Mouse (Mus musculus) liver, embryonic 13.5 days (tissue): ENCODE results near the gene Slc10a7. TPM values are rescaled to one million over a fixed set of nuclear protein-coding genes. Genes with fewer than 3 reads are reported as not detected.
A peak's percentile ranks its signal among the peaks of the same experiment; 100 is the strongest.

ENCODE experiments used
- ATAC-seq: fragments of 200-750 bp; cut with Nextera tagmentation; 2 replicates; pipeline ENCODE4 v1.8.0; 2017; ENCODE audit warnings: low read depth, mild to moderate bottlenecking, moderate number of reproducible peaks, moderate library complexity
- DNase-seq: peaks from one replicate; pipeline ENCODE4 v3.0.0; 2022
- H3K27ac ChIP-seq: fragments of 300-500 bp; sonication (generic); 2 replicates; pipeline ENCODE4 v1.5.1; 2015; ENCODE audit warnings: moderate library complexity, mild to moderate bottlenecking, inconsistent platforms
- H3K27me3 ChIP-seq: fragments of 300-500 bp; sonication (generic); 2 replicates; pipeline ENCODE4 v1.6.1; 2015; ENCODE audit warnings: mild to moderate bottlenecking, inconsistent platforms
- H3K36me3 ChIP-seq: fragments of 300-500 bp; sonication (generic); 2 replicates; pipeline ENCODE4 v1.6.1; 2015; ENCODE audit warnings: mild to moderate bottlenecking, inconsistent platforms
- H3K4me1 ChIP-seq: fragments of 300-500 bp; sonication (generic); replicated peaks from 2 replicates; pipeline ENCODE4 v1.6.1; 2015; ENCODE audit warnings: inconsistent platforms
- H3K4me2 ChIP-seq: fragments of 300-500 bp; sonication (generic); 2 replicates; pipeline ENCODE4 v1.6.1; 2015; ENCODE audit warnings: inconsistent platforms, mild to moderate bottlenecking, moderate library complexity
- H3K4me3 ChIP-seq: fragments of 300-500 bp; sonication (generic); replicated peaks from 2 replicates; pipeline ENCODE4 v1.5.1; 2015; ENCODE audit warnings: mild to moderate bottlenecking, inconsistent platforms
- H3K9ac ChIP-seq: fragments of 300-500 bp; sonication (generic); 2 replicates; pipeline ENCODE4 v1.6.1; 2015; ENCODE audit warnings: mild to moderate bottlenecking, inconsistent platforms
- H3K9me3 ChIP-seq: fragments of 300-500 bp; sonication (generic); replicated peaks from 2 replicates; pipeline ENCODE4 v1.6.1; 2016; ENCODE audit warnings: inconsistent platforms
- WGBS: fragments of 180-500 bp; shearing (Covaris S2); methylation state at CpG from one replicate; pipeline ENCODE4 v1.1.7; 2015; ENCODE audit not compliant: insufficient replicate concordance; 5-methylcytosine and 5-hydroxymethylcytosine counted together
- polyA plus RNA-seq: library from polyadenylated mRNA; unstranded; fragments of >200 nt; fragmentation: Nextera tagmentation; extraction: Ambion mirVana; gene quantifications from 2 replicates; pipeline ENCODE4 v1.2.1, GENCODE M21; 2015

The Slc10a7 gene
- polyA plus RNA-seq, 1 experiment from 2014 or later: 6.7 TPM

GRCm38 (mm10) chr8:78742453-78742852 is 233.3 kb downstream of the Slc10a7 start:
- Histone ChIP-seq H3K4me1 (no peaks in the 10 kb centered on the region), H3K36me3 (no peaks in the 10 kb centered on the region), H3K9me3 (no peaks in the 10 kb centered on the region), H3K9ac (no peak overlapping the region), H3K27ac (no peak overlapping the region), H3K4me3 (no peak overlapping the region), H3K27me3 (no peaks in the 10 kb centered on the region), H3K4me2 (no peak overlapping the region)
- DNase-seq (no peak), ATAC-seq (peak; percentile 57)
- WGBS: 45% methylated on average over 2 of the region's 2 CpGs

GRCm38 (mm10) chr8:78747052-78747451 is 237.9 kb downstream of the Slc10a7 start:
- Histone ChIP-seq H3K4me3 (no peak overlapping the region), H3K9ac (no peak overlapping the region), H3K27ac (no peak overlapping the region), H3K4me2 (no peak overlapping the region), H3K4me1 (no peaks in the 10 kb centered on the region), H3K9me3 (no peaks in the 10 kb centered on the region), H3K27me3 (no peaks in the 10 kb centered on the region), H3K36me3 (no peaks in the 10 kb centered on the region)
- no peak for DNase-seq
- no peak for ATAC-seq

GRCm38 (mm10) chr8:78748701-78749100 is 239.6 kb downstream of the Slc10a7 start:
- Histone ChIP-seq H3K36me3 (no peaks in the 10 kb centered on the region), H3K9ac (no peak overlapping the region), H3K4me3 (no peak overlapping the region), H3K27ac (no peak overlapping the region), H3K4me2 (no peak overlapping the region), H3K27me3 (no peaks in the 10 kb centered on the region), H3K9me3 (no peaks in the 10 kb centered on the region), H3K4me1 (no peaks in the 10 kb centered on the region)
- ATAC-seq: no peak
- 47% methylated on average over 4 of the region's 4 CpGs for WGBS
- DNase-seq: no peak

- DNase-seq (no peak), ATAC-seq (no peak)
- 60% methylated on average over 8 of the region's 8 CpGs for WGBS
- no peak overlapping the region for H3K27ac ChIP-seq
- H3K4me1 ChIP-seq: no peaks in the 10 kb centered on the region
- no peaks in the 10 kb centered on the region for H3K36me3 ChIP-seq
- H3K4me3 ChIP-seq: no peak overlapping the region
- no peaks in the 10 kb centered on the region for H3K27me3 ChIP-seq
- no peaks in the 10 kb centered on the region for H3K9me3 ChIP-seq
- no peak overlapping the region for H3K9ac ChIP-seq
- no peak overlapping the region for H3K4me2 ChIP-seq
These were observed 241.0 kb downstream of the Slc10a7 start for GRCm38 (mm10) chr8:78749861-78750825.

GRCm38 (mm10) chr8:78751151-78751550 is 242.0 kb downstream of the Slc10a7 start:
- ATAC-seq (no peak), DNase-seq (no peak)
- H3K27ac ChIP-seq: no peak overlapping the region
- H3K36me3 ChIP-seq: no peaks in the 10 kb centered on the region
- no peak overlapping the region for H3K9ac ChIP-seq
- no peaks in the 10 kb centered on the region for H3K4me1 ChIP-seq
- no peak overlapping the region for H3K4me3 ChIP-seq
- H3K27me3 ChIP-seq: no peaks in the 10 kb centered on the region
- no peak overlapping the region for H3K4me2 ChIP-seq
- no peaks in the 10 kb centered on the region for H3K9me3 ChIP-seq
- WGBS: 61% methylated on average over 6 of the region's 6 CpGs

GRCm38 (mm10) chr8:78754986-78755385 is 245.8 kb downstream of the Slc10a7 start:
- Histone ChIP-seq H3K27me3 (no peaks in the 10 kb centered on the region), H3K27ac (no peak overlapping the region), H3K4me3 (no peak overlapping the region), H3K9ac (no peak overlapping the region), H3K36me3 (no peaks in the 10 kb centered on the region), H3K4me2 (no peak overlapping the region), H3K4me1 (no peaks in the 10 kb centered on the region), H3K9me3 (no peaks in the 10 kb centered on the region)
- WGBS: 69% methylated on average over 4 of the region's 4 CpGs
- DNase-seq (no peak), ATAC-seq (no peak)

GRCm38 (mm10) chr8:78759139-78759538 is 250.0 kb downstream of the Slc10a7 start:
- H3K4me1 ChIP-seq: no peaks in the 10 kb centered on the region

GRCm38 (mm10) chr8:78764976-78765375 is 255.8 kb downstream of the Slc10a7 start:
- Histone ChIP-seq H3K4me1 (no peaks in the 10 kb centered on the region), H3K9me3 (no peaks in the 10 kb centered on the region), H3K9ac (no peak overlapping the region), H3K4me2 (no peak overlapping the region), H3K27me3 (no peaks in the 10 kb centered on the region), H3K27ac (no peak overlapping the region), H3K36me3 (no peaks in the 10 kb centered on the region), H3K4me3 (no peak overlapping the region)
- no peak for ATAC-seq
- no peak for DNase-seq

More at GRCm38 (mm10) chr8:78759139-78759538, 250.0 kb downstream of the Slc10a7 start:
- ATAC-seq (no peak), DNase-seq (no peak)
- H3K9ac ChIP-seq: no peak overlapping the region
- no peaks in the 10 kb centered on the region for H3K9me3 ChIP-seq
- H3K27ac ChIP-seq: no peak overlapping the region
- no peaks in the 10 kb centered on the region for H3K27me3 ChIP-seq
- no peaks in the 10 kb centered on the region for H3K36me3 ChIP-seq
- no peak overlapping the region for H3K4me2 ChIP-seq
- no peak overlapping the region for H3K4me3 ChIP-seq

GRCm38 (mm10) chr8:78765556-78765955 is 256.4 kb downstream of the Slc10a7 start:
- Histone ChIP-seq H3K4me1 (no peaks in the 10 kb centered on the region), H3K9me3 (no peaks in the 10 kb centered on the region), H3K4me2 (no peak overlapping the region), H3K36me3 (no peaks in the 10 kb centered on the region), H3K9ac (no peak overlapping the region), H3K27ac (no peak overlapping the region), H3K4me3 (no peak overlapping the region), H3K27me3 (no peaks in the 10 kb centered on the region)
- DNase-seq (no peak), ATAC-seq (no peak)
- 71% methylated on average over 1 of the region's 1 CpGs for WGBS

GRCm38 (mm10) chr8:78770584-78770983 is 261.4 kb downstream of the Slc10a7 start:
- H3K4me3 ChIP-seq: no peak overlapping the region
- DNase-seq (no peak), ATAC-seq (no peak)
- no peak overlapping the region for H3K27ac ChIP-seq
- H3K36me3 ChIP-seq: no peaks in the 10 kb centered on the region
- 73% methylated on average over 3 of the region's 3 CpGs for WGBS
- H3K9ac ChIP-seq: no peak overlapping the region
- no peaks in the 10 kb centered on the region for H3K9me3 ChIP-seq
- H3K4me2 ChIP-seq: no peak overlapping the region
- H3K4me1 ChIP-seq: no peaks in the 10 kb centered on the region
- no peaks in the 10 kb centered on the region for H3K27me3 ChIP-seq

GRCm38 (mm10) chr8:78771256-78771655 is 262.1 kb downstream of the Slc10a7 start:
- no peaks in the 10 kb centered on the region for H3K36me3 ChIP-seq
- 54% methylated on average over 7 of the region's 7 CpGs for WGBS
- DNase-seq: no peak
- H3K27me3 ChIP-seq: no peaks in the 10 kb centered on the region
- no peak overlapping the region for H3K9ac ChIP-seq
- no peak for ATAC-seq
- no peak overlapping the region for H3K4me2 ChIP-seq
- H3K4me1 ChIP-seq: no peaks in the 10 kb centered on the region
- H3K27ac ChIP-seq: no peak overlapping the region
- no peaks in the 10 kb centered on the region for H3K9me3 ChIP-seq
- H3K4me3 ChIP-seq: no peak overlapping the region

- no peaks in the 10 kb centered on the region for H3K27me3 ChIP-seq
- no peaks in the 10 kb centered on the region for H3K36me3 ChIP-seq
- no peak overlapping the region for H3K4me3 ChIP-seq
- H3K9me3 ChIP-seq: no peaks in the 10 kb centered on the region
- H3K4me2 ChIP-seq: no peak overlapping the region
- DNase-seq (no peak), ATAC-seq (no peak)
- H3K27ac ChIP-seq: no peak overlapping the region
- H3K9ac ChIP-seq: no peak overlapping the region
- WGBS: 70% methylated on average over 9 of the region's 9 CpGs
- no peaks in the 10 kb centered on the region for H3K4me1 ChIP-seq
These were observed 267.7 kb downstream of the Slc10a7 start for GRCm38 (mm10) chr8:78776816-78777215.
